ENCODE assay signal across 10 mouse cellular contexts in the genomic region with DNA sequence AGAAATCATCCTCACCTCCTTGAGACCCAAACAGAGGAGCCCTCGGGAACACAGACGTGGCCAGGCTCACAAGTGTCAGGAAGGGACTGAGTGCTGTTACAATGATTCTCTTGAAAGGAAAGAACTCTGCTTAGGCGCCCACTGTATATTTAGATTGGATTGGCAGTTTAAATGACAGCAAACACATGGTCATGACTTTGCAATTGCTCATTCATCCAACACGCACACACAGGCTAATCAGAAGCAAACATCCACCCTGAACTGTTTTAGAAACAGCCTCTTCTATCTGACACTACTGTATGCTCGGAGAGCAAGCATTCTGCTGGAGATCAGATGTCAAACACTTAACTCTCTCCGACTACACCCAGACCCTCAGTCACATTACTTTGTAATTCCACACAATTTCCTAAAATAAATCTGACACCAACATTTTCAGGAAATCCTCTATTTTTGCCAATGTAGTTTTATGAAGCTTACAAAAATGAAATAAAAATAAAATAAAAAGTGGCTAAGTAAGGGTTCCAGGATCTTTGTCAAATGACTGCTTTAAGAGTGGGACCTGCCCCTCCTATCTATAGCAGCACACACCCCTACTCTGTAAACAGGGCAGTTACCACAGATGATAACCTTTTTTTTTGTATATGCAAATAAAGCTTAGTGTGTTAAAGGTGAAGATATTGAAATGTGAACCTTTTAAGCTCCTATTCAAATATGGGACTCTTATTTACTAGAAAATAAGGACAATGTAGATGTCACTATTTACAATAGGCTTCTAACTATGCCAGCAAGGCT.
DNase-seq lines count a peak whose midpoint lies in the region; ATAC-seq lines count a peak whose summit lies in the region.
"Had no signal": no experiment of that assay in that cellular context is flagged by ENCODE, and none has a peak within 500 bp of the region (broad histone marks: within the 10 kb centered on the region; RNA-seq: fewer than 3 reads in every experiment).

No protein-coding gene starts in this region.

- H3K9me3 ChIP-seq in neural tube, embryonic 12.5 days = no peaks in the 10 kb centered on the region
- no peaks in the 10 kb centered on the region for H3K9me3 ChIP-seq in neural tube, embryonic 15.5 days (replicated peaks)
- H3K9me3 ChIP-seq in limb, embryonic 13.5 days = no peaks in the 10 kb centered on the region

- no peak overlapping the region for H3K9ac ChIP-seq in neural tube, embryonic 12.5 days
- no peak overlapping the region for H3K9ac ChIP-seq in neural tube, embryonic 15.5 days (replicated peaks)
- no peak overlapping the region for H3K9ac ChIP-seq in limb, embryonic 13.5 days

- H3K27ac ChIP-seq in neural tube, embryonic 12.5 days = no peak overlapping the region
- no peak overlapping the region for H3K27ac ChIP-seq in neural tube, embryonic 15.5 days (replicated peaks)
- no peak overlapping the region for H3K27ac ChIP-seq in limb, embryonic 13.5 days

- peak; percentile 31; the same call in 1 of the 2 replicates for ATAC-seq in neural tube, embryonic 12.5 days (ENCODE audit: low FRiP score, low read depth)
- no peak for ATAC-seq in neural tube, embryonic 15.5 days (ENCODE audit: low FRiP score)
- ATAC-seq in limb, embryonic 13.5 days (ENCODE audit: low FRiP score, low read depth) = peak; percentile 48; the same call in 1 of the 2 replicates

- peak; percentile 44 for DNase-seq in gastrocnemius, adult 18-20 months (ENCODE audit: low spot score)
- no peak for DNase-seq in gastrocnemius, postnatal 25 days
- no peak for DNase-seq in thymus, postnatal 36 days
- DNase-seq in retina, embryonic 14.5 days (ENCODE audit: low spot score) = no peak
- DNase-seq in cerebellum, adult 8-10 months = no peak
- DNase-seq: adrenal gland, adult 2 months; gastrocnemius, postnatal 36 days had no signal

- 0 out of 2 replicates have a peak overlapping the region, but pooled peaks have one; percentile 9 for H3K4me2 ChIP-seq in neural tube, embryonic 12.5 days (replicated peaks)
- no peak overlapping the region for H3K4me2 ChIP-seq in neural tube, embryonic 15.5 days
- H3K4me2 ChIP-seq in limb, embryonic 13.5 days (replicated peaks) = no peak overlapping the region

- no peaks in the 10 kb centered on the region for H3K36me3 ChIP-seq in neural tube, embryonic 12.5 days
- H3K36me3 ChIP-seq in neural tube, embryonic 15.5 days = no peaks in the 10 kb centered on the region
- H3K36me3 ChIP-seq in limb, embryonic 13.5 days = no peaks in the 10 kb centered on the region

- no peak overlapping the region for H3K4me3 ChIP-seq in neural tube, embryonic 12.5 days
- no peak overlapping the region for H3K4me3 ChIP-seq in neural tube, embryonic 15.5 days (replicated peaks)
- H3K4me3 ChIP-seq in limb, embryonic 13.5 days = no peak overlapping the region

- peaks cover 31% of the 10 kb centered on the region for H3K4me1 ChIP-seq in neural tube, embryonic 12.5 days
- peaks cover 11% of the 10 kb centered on the region; the same call in 1 of the 2 replicates for H3K4me1 ChIP-seq in neural tube, embryonic 15.5 days
- H3K4me1 ChIP-seq in limb, embryonic 13.5 days = peaks cover 17% of the 10 kb centered on the region

- WGBS in neural tube, embryonic 12.5 days = 9% methylated on average over 6 of the region's 6 CpGs
- WGBS in neural tube, embryonic 15.5 days = 12% methylated on average over 6 of the region's 6 CpGs
- 24% methylated on average over 6 of the region's 6 CpGs for WGBS in limb, embryonic 13.5 days

- H3K27me3 ChIP-seq in neural tube, embryonic 12.5 days (replicated peaks) = no peaks in the 10 kb centered on the region
- no peaks in the 10 kb centered on the region for H3K27me3 ChIP-seq in neural tube, embryonic 15.5 days (replicated peaks)
- no peaks in the 10 kb centered on the region for H3K27me3 ChIP-seq in limb, embryonic 13.5 days
